Mouse (Mus musculus) lung, postnatal 36 days (tissue): Measurements from ENCODE around the gene Emc9.

Experiments used
- DNase-seq: peaks from one replicate; pipeline ENCODE4 v3.0.0; 2022; ENCODE audit warnings: mixed read lengths

Emc9 gene

GRCm38 (mm10) chr14:55558740-55559448, 26.2 kb downstream of the Emc9 start:
- no peak for DNase-seq

GRCm38 (mm10) chr14:55557587-55557986, 27.5 kb downstream of the Emc9 start:
- DNase-seq = no peak

- DNase-seq = peak; percentile 94
Measured at GRCm38 (mm10) chr14:55557003-55557402, 28.1 kb downstream of the Emc9 start.

- no peak for DNase-seq
Measured at GRCm38 (mm10) chr14:55555788-55556187, 29.3 kb downstream of the Emc9 start.

GRCm38 (mm10) chr14:55554635-55555034, 30.5 kb downstream of the Emc9 start:
- DNase-seq = no peak

GRCm38 (mm10) chr14:55551794-55552193, 33.3 kb downstream of the Emc9 start:
- no peak for DNase-seq

GRCm38 (mm10) chr14:55551347-55551746, 33.8 kb downstream of the Emc9 start:
- DNase-seq = no peak

GRCm38 (mm10) chr14:55550191-55550590, 34.9 kb downstream of the Emc9 start:
- no peak for DNase-seq

- no peak for DNase-seq
Measured at GRCm38 (mm10) chr14:55544334-55544733, 40.8 kb downstream of the Emc9 start.

- no peak for DNase-seq
Measured at GRCm38 (mm10) chr14:55542268-55542667, 42.8 kb downstream of the Emc9 start.

- peak; percentile 85 for DNase-seq
Measured at GRCm38 (mm10) chr14:55540787-55541321, 44.2 kb downstream of the Emc9 start.

- DNase-seq = peak; percentile 97
Measured at GRCm38 (mm10) chr14:55540067-55540786, 44.9 kb downstream of the Emc9 start, which contains the start of gene Pck2. Gene Pck2 (plus strand): TSS chr14:55540266.

GRCm38 (mm10) chr14:55536116-55536745, 48.9 kb downstream of the Emc9 start:
- DNase-seq = peak; percentile 59
